Mouse (Mus musculus) hindbrain, embryonic 13.5 days (tissue): Measurements from ENCODE around the gene Tlx3. TPM values are rescaled to one million over a fixed set of nuclear protein-coding genes. Genes with fewer than 3 reads are reported as not detected.
A peak's percentile ranks its signal among the peaks of the same experiment; 100 is the strongest.

Experiments used
- ATAC-seq: fragments of 200-750 bp; cut with Nextera tagmentation; 2 replicates; pipeline ENCODE4 v1.8.0; 2017; ENCODE audit warnings: moderate TSS enrichment; ENCODE audit not compliant: low FRiP score
- H3K27ac ChIP-seq: fragments of 300-500 bp; sonication (generic); 2 replicates; pipeline ENCODE4 v1.5.1; 2015; ENCODE audit warnings: inconsistent platforms, mild to moderate bottlenecking, moderate library complexity
- H3K27me3 ChIP-seq: fragments of 300-500 bp; sonication (generic); 2 replicates; pipeline ENCODE4 v1.6.1; 2015; ENCODE audit warnings: mild to moderate bottlenecking, inconsistent platforms
- H3K36me3 ChIP-seq: fragments of 300-500 bp; sonication (generic); 2 replicates; pipeline ENCODE4 v1.6.1; 2015; ENCODE audit warnings: mild to moderate bottlenecking, inconsistent platforms
- H3K4me1 ChIP-seq: fragments of 300-500 bp; sonication (generic); replicated peaks from 2 replicates; pipeline ENCODE4 v1.6.1; 2015; ENCODE audit warnings: inconsistent platforms
- H3K4me2 ChIP-seq: fragments of 300-500 bp; sonication (generic); 2 replicates; pipeline ENCODE4 v1.6.1; 2015; ENCODE audit warnings: inconsistent platforms, mild to moderate bottlenecking, moderate library complexity
- H3K4me3 ChIP-seq: fragments of 300-500 bp; sonication (generic); 2 replicates; pipeline ENCODE4 v1.5.1; 2015; ENCODE audit warnings: mild to moderate bottlenecking, inconsistent platforms
- H3K9ac ChIP-seq: fragments of 300-500 bp; sonication (generic); 2 replicates; pipeline ENCODE4 v1.6.1; 2015; ENCODE audit warnings: mild to moderate bottlenecking, inconsistent platforms
- H3K9me3 ChIP-seq: fragments of 300-500 bp; sonication (generic); 2 replicates; pipeline ENCODE4 v1.6.1; 2016; ENCODE audit warnings: inconsistent platforms
- WGBS: fragments of 180-500 bp; shearing (Covaris S2); methylation state at CpG from one replicate; pipeline ENCODE4 v1.1.7; 2015; 5-methylcytosine and 5-hydroxymethylcytosine counted together
- polyA plus RNA-seq: library from polyadenylated mRNA; unstranded; fragments of >200 nt; fragmentation: Nextera tagmentation; extraction: Ambion mirVana; gene quantifications from 2 replicates; pipeline ENCODE4 v1.2.1, GENCODE M21; 2015

Tlx3 gene
- polyA plus RNA-seq: 20.2 and 29.0 TPM in 2 replicates

GRCm38 (mm10) chr11:33203383-33204328 lies at the start of gene Tlx3:
TSS of gene Tlx3 (minus strand) at chr11:33203589.
- Histone ChIP-seq H3K27me3 (peaks cover 93% of the 10 kb centered on the region), H3K36me3 (no peaks in the 10 kb centered on the region), H3K4me2 (peak within 1 kb of the TSS; percentile 52), H3K27ac (peak within 1 kb of the TSS; percentile 90), H3K9ac (peak within 1 kb of the TSS; percentile 74), H3K4me3 (peak within 1 kb of the TSS; percentile 47), H3K9me3 (no peaks in the 10 kb centered on the region; the same call in 1 of the 2 replicates), H3K4me1 (peaks cover 38% of the 10 kb centered on the region)
- ATAC-seq: peak; percentile 63
- under 1% methylated on average over 78 of the region's 81 CpGs for WGBS

GRCm38 (mm10) chr11:33240295-33240694 lies 36.9 kb upstream of the Tlx3 start:
- no peak overlapping the region for H3K9ac ChIP-seq
- 60% methylated on average over 3 of the region's 3 CpGs for WGBS
- no peak overlapping the region for H3K4me2 ChIP-seq
- no peak overlapping the region for H3K27ac ChIP-seq
- H3K9me3 ChIP-seq: no peaks in the 10 kb centered on the region
- H3K27me3 ChIP-seq: no peaks in the 10 kb centered on the region
- no peak overlapping the region for H3K4me3 ChIP-seq
- no peaks in the 10 kb centered on the region for H3K36me3 ChIP-seq
- no peak for ATAC-seq
- H3K4me1 ChIP-seq: no peaks in the 10 kb centered on the region; the same call in 1 of the 2 replicates

- Histone ChIP-seq H3K4me1 (peaks cover 22% of the 10 kb centered on the region), H3K27me3 (0 out of 2 replicates have a peak, but pooled peaks cover 3% of the 10 kb centered on the region), H3K9ac (no peak overlapping the region), H3K9me3 (no peaks in the 10 kb centered on the region), H3K4me3 (no peak overlapping the region), H3K27ac (peak overlapping the region; percentile 73), H3K36me3 (no peaks in the 10 kb centered on the region), H3K4me2 (no peak overlapping the region)
- ATAC-seq: peak; percentile 31; the same call in 1 of the 2 replicates
- WGBS: 19% methylated on average over 3 of the region's 3 CpGs
Observed at GRCm38 (mm10) chr11:33234134-33234533, 30.7 kb upstream of the Tlx3 start.

- Histone ChIP-seq H3K27me3 (peaks cover 7% of the 10 kb centered on the region; the same call in 1 of the 2 replicates), H3K4me3 (no peak overlapping the region), H3K27ac (no peak overlapping the region), H3K9ac (no peak overlapping the region), H3K4me1 (peaks cover 22% of the 10 kb centered on the region), H3K4me2 (no peak overlapping the region), H3K9me3 (no peaks in the 10 kb centered on the region), H3K36me3 (no peaks in the 10 kb centered on the region)
- ATAC-seq: no peak
- 63% methylated on average over 5 of the region's 5 CpGs for WGBS
Observed at GRCm38 (mm10) chr11:33232056-33232455, 28.7 kb upstream of the Tlx3 start.

GRCm38 (mm10) chr11:33228186-33228585 lies 24.8 kb upstream of the Tlx3 start:
- H3K9ac ChIP-seq: no peak overlapping the region
- peaks cover 7% of the 10 kb centered on the region; the same call in 1 of the 2 replicates for H3K27me3 ChIP-seq
- no peak overlapping the region for H3K27ac ChIP-seq
- WGBS: 89% methylated on average over 2 of the region's 2 CpGs
- H3K4me2 ChIP-seq: no peak overlapping the region
- H3K4me3 ChIP-seq: no peak overlapping the region
- ATAC-seq: no peak
- H3K9me3 ChIP-seq: no peaks in the 10 kb centered on the region
- no peaks in the 10 kb centered on the region for H3K36me3 ChIP-seq
- H3K4me1 ChIP-seq: peaks cover 17% of the 10 kb centered on the region

- Histone ChIP-seq H3K27me3 (peaks cover 7% of the 10 kb centered on the region; the same call in 1 of the 2 replicates), H3K4me3 (no peak overlapping the region)
- WGBS: 55% methylated on average over 8 of the region's 8 CpGs
Observed at GRCm38 (mm10) chr11:33226516-33226915, 23.1 kb upstream of the Tlx3 start.

GRCm38 (mm10) chr11:33221566-33222365 lies 18.4 kb upstream of the Tlx3 start:
- Histone ChIP-seq H3K27ac (no peak overlapping the region), H3K27me3 (no peaks in the 10 kb centered on the region; the same call in 1 of the 2 replicates), H3K9me3 (no peaks in the 10 kb centered on the region), H3K9ac (no peak overlapping the region), H3K4me1 (peaks cover 40% of the 10 kb centered on the region), H3K4me3 (no peak overlapping the region), H3K4me2 (no peak overlapping the region), H3K36me3 (no peaks in the 10 kb centered on the region)
- ATAC-seq: no peak; the same call in 1 of the 2 replicates
- WGBS: 72% methylated on average over 11 of the region's 11 CpGs

More at GRCm38 (mm10) chr11:33226516-33226915, 23.1 kb upstream of the Tlx3 start:
- Histone ChIP-seq H3K4me2 (no peak overlapping the region), H3K36me3 (no peaks in the 10 kb centered on the region), H3K9ac (no peak overlapping the region), H3K4me1 (peaks cover 12% of the 10 kb centered on the region), H3K27ac (no peak overlapping the region), H3K9me3 (no peaks in the 10 kb centered on the region)
- ATAC-seq: no peak

- no peak for ATAC-seq
- Histone ChIP-seq H3K27ac (0 out of 2 replicates have a peak overlapping the region, but pooled peaks have one; percentile 12), H3K36me3 (no peaks in the 10 kb centered on the region), H3K4me1 (peaks cover 40% of the 10 kb centered on the region), H3K9me3 (no peaks in the 10 kb centered on the region), H3K4me3 (no peak overlapping the region), H3K27me3 (no peaks in the 10 kb centered on the region; the same call in 1 of the 2 replicates), H3K9ac (no peak overlapping the region), H3K4me2 (no peak overlapping the region)
- 72% methylated on average over 7 of the region's 7 CpGs for WGBS
Observed at GRCm38 (mm10) chr11:33220763-33221162, 17.4 kb upstream of the Tlx3 start.

GRCm38 (mm10) chr11:33217384-33218079 lies 14.1 kb upstream of the Tlx3 start:
- H3K27me3 ChIP-seq: peaks cover 3% of the 10 kb centered on the region; the same call in 1 of the 2 replicates
- peak overlapping the region; percentile 31 for H3K27ac ChIP-seq
- H3K4me2 ChIP-seq: no peak overlapping the region
- no peaks in the 10 kb centered on the region for H3K9me3 ChIP-seq
- no peak overlapping the region for H3K9ac ChIP-seq
- WGBS: 61% methylated on average over 8 of the region's 8 CpGs
- peaks cover 31% of the 10 kb centered on the region for H3K4me1 ChIP-seq
- H3K36me3 ChIP-seq: no peaks in the 10 kb centered on the region
- no peak overlapping the region for H3K4me3 ChIP-seq
- ATAC-seq: no peak

- H3K27me3 ChIP-seq: peaks cover 84% of the 10 kb centered on the region
- ATAC-seq: no peak
- no peaks in the 10 kb centered on the region for H3K36me3 ChIP-seq
- 87% methylated on average over 2 of the region's 2 CpGs for WGBS
- no peak overlapping the region for H3K9ac ChIP-seq
- no peaks in the 10 kb centered on the region for H3K9me3 ChIP-seq
- peak overlapping the region; percentile 52 for H3K4me2 ChIP-seq
- H3K27ac ChIP-seq: no peak overlapping the region
- H3K4me1 ChIP-seq: peaks cover 17% of the 10 kb centered on the region
- peak overlapping the region; percentile 47; the same call in 1 of the 2 replicates for H3K4me3 ChIP-seq
Observed at GRCm38 (mm10) chr11:33207411-33207810, 4.0 kb upstream of the Tlx3 start.

- peak overlapping the region; percentile 52 for H3K4me2 ChIP-seq
- peaks cover 35% of the 10 kb centered on the region for H3K4me1 ChIP-seq
- H3K4me3 ChIP-seq: peak overlapping the region; percentile 47
- ATAC-seq: no peak
- peak overlapping the region; percentile 64 for H3K9ac ChIP-seq
- H3K27ac ChIP-seq: no peak overlapping the region
- H3K27me3 ChIP-seq: peaks cover 90% of the 10 kb centered on the region
- no peaks in the 10 kb centered on the region for H3K9me3 ChIP-seq
- no peaks in the 10 kb centered on the region for H3K36me3 ChIP-seq
- WGBS: 6% methylated on average over 3 of the region's 3 CpGs
Observed at GRCm38 (mm10) chr11:33204966-33205365, 1.6 kb upstream of the Tlx3 start.
